Mouse (Mus musculus) forebrain, embryonic 10.5 days (tissue): ENCODE measurements around the gene Trrap. TPM values are rescaled to one million over a fixed set of nuclear protein-coding genes. Genes with fewer than 3 reads are reported as not detected.
"Not testable (repeated sequence)": the region's sequence is repeated elsewhere in the genome, so short reads cannot be mapped to it uniquely, and the experiment has no call there.

Experiments used
- DNase-seq: peaks from one replicate; pipeline ENCODE4 v3.0.0-alpha.2; 2017; ENCODE audit warnings: low spot score; ENCODE audit errors: extremely low spot score
- H3K27ac ChIP-seq: fragments of 300-500 bp; sonication (generic); 2 replicates; pipeline ENCODE4 v1.5.1; 2016; ENCODE audit warnings: mild to moderate bottlenecking
- H3K27me3 ChIP-seq: fragments of 300-500 bp; sonication (generic); 2 replicates; pipeline ENCODE4 v1.6.1; 2016; ENCODE audit warnings: mild to moderate bottlenecking; ENCODE audit not compliant: poor library complexity, severe bottlenecking
- H3K36me3 ChIP-seq: fragments of 300-500 bp; sonication (generic); replicated peaks from 2 replicates; pipeline ENCODE4 v1.6.1; 2016; ENCODE audit warnings: mild to moderate bottlenecking, moderate library complexity
- H3K4me1 ChIP-seq: fragments of 300-500 bp; sonication (generic); 2 replicates; pipeline ENCODE4 v1.6.1; 2016
- H3K4me3 ChIP-seq: fragments of 300-500 bp; sonication (generic); 2 replicates; pipeline ENCODE4 v1.5.1; 2016; ENCODE audit warnings: mild to moderate bottlenecking, moderate library complexity
- H3K9me3 ChIP-seq: fragments of 300-500 bp; sonication (generic); 2 replicates; pipeline ENCODE4 v1.6.1; 2016; ENCODE audit warnings: mild to moderate bottlenecking, moderate library complexity
- WGBS: fragments of 180-500 bp; shearing (Covaris S2); methylation state at CpG from one replicate; pipeline ENCODE4 v1.1.7; 2016; 5-methylcytosine and 5-hydroxymethylcytosine counted together
- polyA plus RNA-seq: library from polyadenylated mRNA; unstranded; fragments of >200 nt; fragmentation: Nextera tagmentation; extraction: Ambion mirVana; gene quantifications from 2 replicates; pipeline ENCODE4 v1.2.1, GENCODE M21; 2016

Gene Trrap
- 73.2 and 76.2 TPM in 2 replicates for polyA plus RNA-seq

DNA sequence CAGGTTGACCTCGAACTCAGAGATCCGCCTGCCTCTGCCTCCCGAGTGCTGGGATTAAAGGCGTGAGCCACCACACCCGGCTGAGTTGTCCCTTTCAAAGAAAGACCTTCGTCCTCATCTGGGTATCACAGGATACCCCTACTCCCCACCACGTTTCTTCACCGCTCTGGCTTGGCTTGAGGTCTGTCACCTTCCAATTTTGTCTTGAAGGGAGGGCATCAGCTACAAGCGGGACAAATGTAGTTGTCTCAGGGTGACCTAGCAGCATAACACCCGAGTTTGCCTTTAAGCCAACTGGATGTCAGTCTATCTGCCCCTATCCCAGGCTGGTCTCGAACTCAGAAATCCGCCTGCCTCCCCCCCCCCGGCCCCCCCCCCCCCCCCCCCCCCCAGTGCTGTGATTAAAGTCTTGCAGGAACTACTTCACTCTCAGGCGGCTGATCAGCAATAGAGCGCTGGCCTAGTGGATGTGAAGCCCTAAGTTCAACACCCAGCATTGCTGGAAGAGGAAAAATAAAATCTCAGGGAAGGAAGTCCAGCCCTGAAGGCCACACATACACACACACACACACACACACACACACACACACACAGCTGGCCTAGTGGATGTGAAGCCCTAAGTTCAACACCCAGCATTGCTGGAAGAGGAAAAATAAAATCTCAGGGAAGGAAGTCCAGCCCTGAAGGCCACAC is at the start of gene Trrap:
Trrap (plus strand) TSS at position 627 of the 693 bp plus-strand sequence.
- Histone ChIP-seq H3K27me3 (peaks cover 12% of the 10 kb centered on the region), H3K36me3 (peaks cover 23% of the 10 kb centered on the region), H3K4me3 (peak within 1 kb of the TSS; percentile 87), H3K27ac (peak within 1 kb of the TSS; percentile 99), H3K4me1 (peaks cover 21% of the 10 kb centered on the region)
- 85% methylated on average over 14 of the region's 15 CpGs for WGBS
- not testable (repeated sequence) for H3K9me3 ChIP-seq, DNase-seq

DNA sequence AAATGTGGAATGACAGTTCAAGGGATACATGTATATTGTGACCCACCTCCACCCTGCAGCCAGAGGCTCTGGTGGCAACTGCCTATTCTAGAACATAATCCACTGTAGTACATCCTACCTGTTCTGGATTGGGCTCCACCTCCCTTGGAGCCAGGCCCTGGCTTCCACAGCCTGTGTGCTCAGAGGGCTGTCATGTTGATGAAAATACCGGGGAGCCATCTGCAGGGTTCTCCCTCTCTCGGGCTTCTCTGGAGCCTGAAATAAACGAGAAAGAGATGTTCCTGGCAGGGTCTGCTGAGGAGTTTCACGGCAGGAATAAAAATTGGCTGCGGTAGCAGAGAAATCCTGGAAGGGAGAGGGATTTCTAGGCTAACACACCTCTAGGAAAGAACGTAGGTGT is 47.8 kb upstream of the Trrap start:
- H3K36me3 ChIP-seq = no peaks in the 10 kb centered on the region
- no peak for DNase-seq
- H3K4me1 ChIP-seq = peaks cover 1% of the 10 kb centered on the region
- no peaks in the 10 kb centered on the region for H3K9me3 ChIP-seq
- no peak overlapping the region for H3K4me3 ChIP-seq
- H3K27me3 ChIP-seq = no peaks in the 10 kb centered on the region
- no peak overlapping the region for H3K27ac ChIP-seq
- WGBS = 87% methylated on average over 6 of the region's 6 CpGs

DNA sequence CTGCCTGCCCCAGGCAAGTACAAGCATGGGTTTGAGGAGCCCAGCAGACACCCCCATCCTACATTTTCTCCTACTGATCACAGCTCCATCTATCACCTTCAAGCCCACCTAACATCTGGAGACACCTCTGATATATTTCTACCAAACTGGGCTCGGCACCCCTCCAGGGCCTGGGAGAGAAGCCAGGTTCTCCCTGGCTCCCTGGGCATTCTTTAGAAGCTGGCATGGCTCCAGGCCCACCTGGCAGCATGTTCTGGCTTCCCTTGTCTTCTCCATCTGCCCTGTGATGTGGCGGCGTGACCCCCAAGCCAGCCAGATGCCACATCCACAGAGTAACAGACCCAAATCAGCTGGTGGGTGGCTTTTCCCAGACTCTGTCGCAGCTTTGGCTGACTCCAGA is 47.3 kb upstream of the Trrap start:
- peaks cover 6% of the 10 kb centered on the region for H3K4me1 ChIP-seq
- no peak for DNase-seq
- WGBS = 91% methylated on average over 4 of the region's 4 CpGs
- no peak overlapping the region for H3K4me3 ChIP-seq
- no peaks in the 10 kb centered on the region for H3K27me3 ChIP-seq
- H3K27ac ChIP-seq = no peak overlapping the region
- H3K36me3 ChIP-seq = no peaks in the 10 kb centered on the region
- no peaks in the 10 kb centered on the region for H3K9me3 ChIP-seq

DNA sequence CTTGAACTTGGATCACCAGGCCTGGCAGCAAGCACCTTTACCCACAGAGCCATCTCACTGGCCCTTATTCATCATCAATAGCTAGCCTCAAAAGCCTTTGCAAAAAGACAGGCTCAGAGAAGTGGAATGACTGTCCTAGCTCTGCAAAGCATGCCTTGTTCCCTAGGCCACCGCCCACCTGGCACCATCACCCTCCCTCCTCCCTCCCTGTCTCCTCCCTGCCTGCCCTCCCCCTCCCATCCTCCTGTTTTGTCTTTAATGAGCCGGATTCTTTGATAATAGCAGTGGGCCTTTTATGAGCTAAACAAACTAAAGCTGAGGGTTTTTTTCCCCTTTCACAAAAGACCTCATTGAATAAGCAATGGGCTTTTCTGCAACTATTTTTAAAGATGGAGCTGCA is 42.6 kb upstream of the Trrap start:
- H3K27me3 ChIP-seq = peaks cover 41% of the 10 kb centered on the region
- H3K9me3 ChIP-seq = no peaks in the 10 kb centered on the region
- 32% methylated on average over 2 of the region's 2 CpGs for WGBS
- no peaks in the 10 kb centered on the region for H3K36me3 ChIP-seq
- H3K27ac ChIP-seq = no peak overlapping the region
- no peak overlapping the region for H3K4me3 ChIP-seq
- peaks cover 36% of the 10 kb centered on the region for H3K4me1 ChIP-seq
- peak; percentile 42 for DNase-seq

DNA sequence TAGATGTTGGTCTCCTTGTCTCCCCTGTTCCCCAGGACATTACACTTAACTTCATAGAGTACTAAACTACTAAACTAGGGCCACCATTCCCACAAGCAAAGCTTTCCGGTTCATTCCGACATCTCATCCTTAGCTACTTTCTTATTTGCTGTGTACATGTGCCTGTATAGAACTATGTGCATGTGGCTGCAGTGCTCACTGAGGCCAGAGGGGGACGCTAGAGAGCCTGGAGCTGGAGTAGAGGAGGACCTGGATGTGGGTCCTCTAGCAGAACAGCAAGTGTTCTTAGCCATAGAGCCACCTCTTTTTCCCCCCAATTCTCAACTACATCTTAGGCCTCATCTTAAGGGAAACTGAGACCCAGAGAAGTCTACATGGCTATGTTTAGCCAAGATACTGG is 42.0 kb upstream of the Trrap start:
- WGBS = 85% methylated on average over 3 of the region's 3 CpGs
- H3K27me3 ChIP-seq = peaks cover 47% of the 10 kb centered on the region
- H3K9me3 ChIP-seq = no peaks in the 10 kb centered on the region
- no peak overlapping the region for H3K4me3 ChIP-seq
- H3K27ac ChIP-seq = no peak overlapping the region
- DNase-seq = no peak
- no peaks in the 10 kb centered on the region for H3K36me3 ChIP-seq
- peaks cover 36% of the 10 kb centered on the region for H3K4me1 ChIP-seq

DNA sequence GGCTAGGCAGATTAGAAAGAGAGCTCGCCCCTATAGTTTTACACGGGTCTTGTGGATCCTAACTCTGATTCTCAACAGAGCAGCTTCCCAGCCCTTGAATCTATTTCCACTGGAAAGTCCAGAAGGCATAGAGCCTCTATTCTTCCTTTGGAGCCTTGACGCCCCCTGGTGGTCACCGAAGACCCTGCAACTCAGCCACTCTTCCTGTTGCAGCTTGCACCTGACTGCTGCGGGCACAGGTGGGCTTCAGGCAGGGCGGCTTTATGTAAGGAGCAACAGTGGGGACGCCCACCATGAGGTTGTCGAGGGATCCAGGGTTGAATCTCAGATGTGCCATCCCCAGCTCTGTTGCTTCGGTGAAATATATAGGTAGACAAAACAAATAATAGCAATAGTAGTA is 40.4 kb upstream of the Trrap start:
- Histone ChIP-seq H3K4me3 (no peak overlapping the region), H3K36me3 (no peaks in the 10 kb centered on the region), H3K27ac (no peak overlapping the region), H3K27me3 (peaks cover 51% of the 10 kb centered on the region), H3K4me1 (peaks cover 36% of the 10 kb centered on the region), H3K9me3 (no peaks in the 10 kb centered on the region)
- WGBS = 5% methylated on average over 9 of the region's 9 CpGs
- DNase-seq = peak; percentile 82

DNA sequence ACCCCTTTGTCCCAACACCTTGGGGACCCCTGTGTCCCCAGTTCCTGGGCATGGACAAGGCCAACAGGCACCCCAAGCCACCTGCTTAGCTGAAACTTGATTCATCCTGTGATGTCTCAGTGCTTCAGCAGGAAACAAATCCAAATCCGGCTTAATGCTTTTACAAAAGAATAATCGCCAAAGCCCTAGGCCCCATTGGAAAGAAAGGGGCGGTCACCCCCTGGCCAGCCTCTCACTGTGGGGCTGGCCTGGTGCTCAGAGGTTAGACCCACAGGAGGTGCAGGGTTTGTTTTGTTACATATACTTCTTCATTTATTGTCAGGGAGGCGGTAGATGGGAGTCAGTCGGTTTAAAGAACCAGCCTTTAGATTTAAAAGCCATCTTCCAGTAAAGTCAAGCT is 39.3 kb upstream of the Trrap start:
- DNase-seq = no peak
- WGBS = 4% methylated on average over 5 of the region's 5 CpGs

DNA sequence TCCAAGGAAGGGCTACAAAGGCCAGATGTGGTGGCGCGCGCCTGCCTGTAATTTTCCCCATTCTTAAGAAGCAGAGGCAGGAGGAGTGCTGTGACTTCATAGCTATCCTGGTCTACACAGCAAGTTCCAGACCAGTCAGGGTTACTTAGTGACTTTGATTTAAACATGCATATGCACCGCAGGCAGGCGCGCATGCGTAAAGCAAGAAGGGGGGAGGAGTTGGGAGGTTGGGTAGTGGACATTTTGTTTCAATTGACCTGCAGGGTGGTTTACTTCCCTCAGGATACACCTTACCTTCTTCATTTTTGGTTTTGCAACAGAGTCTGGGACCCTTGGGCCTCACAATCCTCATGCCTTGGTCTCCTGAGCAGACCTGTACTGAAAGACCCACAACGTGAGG is 38.3 kb upstream of the Trrap start:
- DNase-seq = no peak

More for the DNA sequence above, 39.3 kb upstream of the Trrap start:
- Histone ChIP-seq H3K9me3 (no peaks in the 10 kb centered on the region), H3K27me3 (peaks cover 51% of the 10 kb centered on the region), H3K27ac (no peak overlapping the region), H3K4me1 (peaks cover 36% of the 10 kb centered on the region), H3K36me3 (no peaks in the 10 kb centered on the region), H3K4me3 (no peak overlapping the region)

DNA sequence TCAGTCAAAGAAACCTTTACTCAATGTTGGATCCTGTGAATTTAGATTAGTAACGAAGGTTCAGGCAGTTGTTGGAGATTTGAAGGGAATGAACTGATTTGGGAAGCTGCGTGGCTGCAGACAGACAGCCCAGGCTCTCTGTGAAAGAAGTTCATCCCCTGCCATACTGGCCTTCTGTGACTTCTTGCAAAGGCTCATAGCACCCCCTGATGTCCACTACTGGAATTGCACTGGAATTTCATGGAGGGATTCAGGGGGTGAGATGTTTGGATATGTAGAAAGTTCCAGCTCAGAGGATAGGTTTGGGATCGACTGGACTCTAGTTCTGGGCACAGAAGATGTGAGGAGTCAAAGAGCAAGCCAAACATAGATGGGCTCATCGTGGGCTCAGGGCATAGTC is 33.6 kb upstream of the Trrap start:
- Histone ChIP-seq H3K27ac (no peak overlapping the region), H3K4me3 (no peak overlapping the region), H3K27me3 (peaks cover 20% of the 10 kb centered on the region), H3K4me1 (peaks cover 3% of the 10 kb centered on the region), H3K9me3 (no peaks in the 10 kb centered on the region), H3K36me3 (no peaks in the 10 kb centered on the region)
- peak; percentile 71 for DNase-seq
- WGBS = 27% methylated on average over 4 of the region's 4 CpGs

More for the DNA sequence above, 38.3 kb upstream of the Trrap start:
- no peaks in the 10 kb centered on the region for H3K36me3 ChIP-seq
- H3K4me1 ChIP-seq = peaks cover 36% of the 10 kb centered on the region
- WGBS = 53% methylated on average over 8 of the region's 8 CpGs
- H3K27ac ChIP-seq = no peak overlapping the region
- no peak overlapping the region for H3K4me3 ChIP-seq
- H3K27me3 ChIP-seq = peaks cover 51% of the 10 kb centered on the region
- H3K9me3 ChIP-seq = no peaks in the 10 kb centered on the region

DNA sequence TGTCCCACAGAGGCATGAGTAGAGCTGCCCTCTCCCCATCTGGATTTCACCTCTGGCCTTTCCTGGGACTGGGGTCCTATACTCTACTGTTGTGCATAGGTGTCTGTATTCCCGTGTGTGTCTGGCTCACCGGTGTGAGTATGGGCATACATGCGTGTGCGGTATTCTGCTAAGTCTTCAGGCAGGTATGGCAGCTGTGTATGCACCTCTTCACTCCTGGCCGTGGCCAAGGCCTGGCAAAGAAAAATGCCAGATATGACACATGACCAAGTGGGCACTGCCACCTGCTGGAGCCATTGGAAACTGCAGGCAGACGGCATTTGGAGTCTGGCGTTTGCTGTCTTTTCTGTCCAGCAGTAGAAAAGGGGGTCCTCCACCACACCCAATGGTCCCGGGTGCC is 32.6 kb upstream of the Trrap start:
- WGBS = 30% methylated on average over 8 of the region's 8 CpGs
- Histone ChIP-seq H3K9me3 (no peaks in the 10 kb centered on the region), H3K4me3 (no peak overlapping the region), H3K4me1 (no peaks in the 10 kb centered on the region), H3K36me3 (no peaks in the 10 kb centered on the region), H3K27ac (no peak overlapping the region), H3K27me3 (peaks cover 10% of the 10 kb centered on the region)
- peak; percentile 74 for DNase-seq

DNA sequence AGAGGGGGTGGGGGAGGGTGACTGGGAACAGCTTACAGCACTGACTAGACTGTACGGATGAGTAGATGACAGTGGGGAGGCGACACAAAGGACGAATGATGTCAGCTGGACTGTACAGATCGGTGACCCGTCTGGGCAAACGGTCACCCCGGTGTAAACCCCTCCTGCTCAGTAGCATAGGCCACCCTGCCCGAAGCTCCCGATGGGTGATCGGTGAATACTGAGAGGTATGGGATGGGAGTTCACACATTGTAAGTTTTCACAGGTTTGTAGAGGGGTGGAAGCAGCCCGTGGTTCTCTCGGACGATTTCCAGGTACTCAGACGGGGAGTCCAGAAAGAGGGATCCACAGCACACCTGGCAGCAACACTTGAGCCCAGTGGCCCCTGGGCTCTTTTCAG is 30.4 kb upstream of the Trrap start:
- WGBS = 94% methylated on average over 14 of the region's 14 CpGs
- no peak overlapping the region for H3K27ac ChIP-seq
- no peaks in the 10 kb centered on the region for H3K36me3 ChIP-seq
- DNase-seq = no peak
- H3K27me3 ChIP-seq = no peaks in the 10 kb centered on the region
- no peaks in the 10 kb centered on the region for H3K4me1 ChIP-seq
- H3K4me3 ChIP-seq = no peak overlapping the region
- H3K9me3 ChIP-seq = no peaks in the 10 kb centered on the region

DNA sequence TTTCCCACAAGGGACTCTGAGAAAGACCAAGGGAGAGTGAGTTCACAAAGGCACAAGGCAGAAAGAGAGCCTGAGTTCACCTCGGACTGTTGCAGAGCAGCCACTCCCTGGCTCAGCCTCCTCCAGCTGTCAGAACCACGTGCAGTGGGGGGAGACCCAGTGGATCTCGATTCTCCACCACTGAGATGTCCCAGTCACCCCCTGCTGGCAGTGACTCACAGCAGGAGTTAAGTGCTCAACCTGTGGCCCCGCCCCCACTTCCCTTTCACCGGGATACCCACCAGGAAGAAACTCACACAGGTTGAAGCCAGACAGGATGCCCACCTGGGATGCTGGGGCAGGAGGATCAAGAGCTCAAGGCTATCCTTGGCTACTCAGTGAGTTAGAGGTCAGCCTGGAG is 15.1 kb upstream of the Trrap start:
- 17% methylated on average over 5 of the region's 5 CpGs for WGBS
- Histone ChIP-seq H3K4me3 (no peak overlapping the region), H3K36me3 (no peaks in the 10 kb centered on the region), H3K9me3 (no peaks in the 10 kb centered on the region), H3K4me1 (peaks cover 9% of the 10 kb centered on the region), H3K27me3 (no peaks in the 10 kb centered on the region), H3K27ac (no peak overlapping the region)
- no peak for DNase-seq

DNA sequence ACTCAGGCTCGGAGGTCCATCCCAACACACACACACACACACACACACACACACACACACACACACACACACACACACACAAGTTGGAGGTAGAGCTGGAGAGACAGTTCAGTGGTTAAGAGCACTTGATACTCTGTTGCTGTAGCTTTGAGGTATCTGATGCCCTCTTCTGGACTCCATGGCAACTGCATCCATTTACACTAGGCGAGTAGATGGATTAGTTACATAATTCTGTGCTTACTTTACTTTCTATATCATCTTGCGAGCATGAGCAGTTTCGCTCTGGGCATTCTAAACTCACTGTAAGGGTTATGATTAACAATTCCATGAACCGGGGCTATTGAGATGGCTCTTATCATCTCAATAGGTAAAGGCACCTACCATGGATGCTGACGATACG is 14.5 kb upstream of the Trrap start:
- Histone ChIP-seq H3K4me1 (peaks cover 10% of the 10 kb centered on the region), H3K27ac (no peak overlapping the region), H3K9me3 (no peaks in the 10 kb centered on the region), H3K36me3 (no peaks in the 10 kb centered on the region), H3K4me3 (no peak overlapping the region), H3K27me3 (no peaks in the 10 kb centered on the region)
- WGBS = 71% methylated on average over 7 of the region's 7 CpGs
- no peak for DNase-seq

DNA sequence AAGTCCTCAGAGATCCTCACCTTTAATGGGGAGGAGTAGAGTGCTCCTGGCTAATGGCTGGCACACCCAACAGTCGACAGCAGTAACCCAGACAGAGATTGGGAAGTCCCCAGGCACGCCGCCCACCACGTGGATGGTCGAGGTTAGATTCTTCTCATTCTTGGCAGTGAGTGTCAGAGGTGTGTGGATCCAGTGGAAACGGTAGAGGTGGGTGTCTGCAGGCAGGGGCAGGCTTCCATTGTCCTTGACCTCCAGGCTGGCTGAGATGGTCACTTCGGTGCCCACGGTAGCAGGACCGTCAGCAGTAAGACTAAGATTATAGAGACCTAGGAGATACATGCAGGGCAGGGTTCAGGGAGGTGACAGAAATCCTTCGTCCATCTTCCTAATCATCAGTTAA is 12.3 kb upstream of the Trrap start:
- Histone ChIP-seq H3K4me3 (no peak overlapping the region), H3K27me3 (peaks cover 20% of the 10 kb centered on the region), H3K36me3 (no peaks in the 10 kb centered on the region), H3K27ac (no peak overlapping the region), H3K4me1 (peaks cover 18% of the 10 kb centered on the region), H3K9me3 (no peaks in the 10 kb centered on the region)
- DNase-seq = no peak
- 85% methylated on average over 10 of the region's 10 CpGs for WGBS
